Mouse (Mus musculus) cerebellum, postnatal 25 days (tissue): ENCODE measurements around the gene Abhd14a.

Experiments
- DNase-seq, 2 experiments: peaks; one replicate each; pipeline ENCODE4 v3.0.0; 2021; ENCODE audit warnings: mixed read lengths in 2 of 2

Abhd14a gene

GRCm38 (mm10) chr9:106469317-106469716 is 21.8 kb upstream of the Abhd14a start:
- DNase-seq: peak in 1 of 2 experiments; percentile 29

GRCm38 (mm10) chr9:106467746-106468145 is 20.3 kb upstream of the Abhd14a start:
- DNase-seq: peak; percentile 27 to 30

DNA sequence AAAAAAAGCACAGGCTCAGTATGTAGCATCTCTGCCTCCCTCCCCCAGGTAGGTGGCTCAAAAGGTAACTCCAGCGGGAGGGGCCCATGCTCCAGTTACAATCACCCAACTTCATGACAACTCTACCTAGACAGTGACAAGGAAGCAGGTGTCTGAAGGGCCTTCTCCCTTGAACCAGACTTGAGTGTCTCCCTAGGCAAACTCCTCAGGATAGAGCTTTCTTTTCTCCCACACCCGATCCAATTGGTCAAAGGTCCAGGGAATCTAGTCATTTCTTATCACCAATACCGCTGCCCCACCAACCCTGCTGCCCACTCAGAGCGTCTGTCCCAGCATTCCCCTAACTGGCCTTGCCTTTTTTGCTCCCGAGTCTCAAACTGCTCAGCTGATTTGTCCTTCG is 19.2 kb upstream of the Abhd14a start:
- peak in 1 of 2 experiments; percentile 15 for DNase-seq

GRCm38 (mm10) chr9:106465571-106466200 is 18.2 kb upstream of the Abhd14a start, which contains the start of gene Gpr62:
TSS of gene Gpr62 (minus strand) at chr9:106465938.
- DNase-seq: peak; percentile 86 to 90

- peak; percentile 94 to 95 for DNase-seq
Measured at GRCm38 (mm10) chr9:106464751-106465541, 17.5 kb upstream of the Abhd14a start.

- peak; percentile 92 to 93 for DNase-seq
Measured at GRCm38 (mm10) chr9:106463122-106464063, 15.9 kb upstream of the Abhd14a start.

GRCm38 (mm10) chr9:106462430-106462800 is 14.9 kb upstream of the Abhd14a start:
- DNase-seq: peak; percentile 57 to 62

DNA sequence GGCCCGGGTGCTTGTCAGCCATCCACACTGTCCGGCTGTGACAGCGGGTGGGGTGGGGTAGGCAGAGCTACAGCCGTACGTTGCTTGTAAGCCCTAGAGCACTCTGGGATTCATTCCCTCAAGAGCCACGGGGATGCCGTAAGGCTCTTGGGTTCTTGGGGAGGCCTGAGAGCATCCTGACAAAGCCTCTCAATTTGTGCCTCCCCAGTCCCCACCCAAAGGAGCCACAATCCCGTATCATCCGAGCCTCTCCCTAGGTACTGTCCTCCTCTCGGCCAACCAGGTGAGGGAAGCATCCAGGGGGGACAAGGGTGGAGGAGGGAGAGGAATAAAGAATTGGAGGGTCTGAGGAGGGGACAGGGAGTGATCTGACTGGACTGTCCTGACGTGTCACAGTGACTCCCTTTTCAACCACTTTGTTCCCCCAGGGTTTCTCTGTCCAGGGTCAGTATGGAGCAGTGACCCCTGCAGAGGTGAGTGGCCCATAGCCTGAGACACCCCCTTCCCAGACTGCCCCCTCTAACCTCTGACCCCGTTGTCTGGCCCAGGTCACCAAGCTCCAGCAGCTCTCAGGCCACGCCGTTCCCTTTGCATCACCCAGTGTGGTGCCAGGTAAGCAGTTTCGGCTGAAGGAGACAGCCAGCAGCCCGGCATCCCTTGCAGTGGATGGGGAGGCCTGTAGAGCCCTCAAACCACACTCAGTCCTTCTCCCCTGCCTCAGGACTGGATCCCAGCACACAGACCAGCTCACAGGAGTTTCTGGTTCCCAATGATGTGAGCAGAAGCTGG is 14.4 kb upstream of the Abhd14a start:
- DNase-seq: peak; percentile 65 to 69

- DNase-seq: peak; percentile 51 to 57
Measured at GRCm38 (mm10) chr9:106461026-106461415, 13.5 kb upstream of the Abhd14a start.

- peak; percentile 85 to 87 for DNase-seq
Measured at GRCm38 (mm10) chr9:106460401-106461025, 13.0 kb upstream of the Abhd14a start.

DNA sequence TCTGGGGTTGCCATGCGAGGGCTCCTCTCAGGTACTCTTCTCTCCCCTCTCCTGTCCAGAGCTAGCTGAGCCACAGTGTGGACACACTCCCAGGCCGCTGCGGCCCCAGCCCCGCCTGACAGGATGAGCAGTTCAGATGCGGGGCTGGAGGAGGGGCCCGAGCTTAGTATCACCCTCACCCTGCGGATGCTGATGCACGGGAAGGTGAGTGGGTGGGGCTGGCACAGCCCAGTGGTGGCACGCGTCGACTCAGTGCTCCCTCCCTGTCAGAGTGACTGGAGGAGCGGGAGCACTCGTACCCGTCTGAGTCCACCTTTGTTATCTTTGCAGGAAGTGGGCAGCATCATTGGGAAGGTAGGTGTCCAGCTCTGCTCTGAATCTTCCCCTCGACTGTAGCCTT is 12.5 kb upstream of the Abhd14a start:
- DNase-seq: peak in 1 of 2 experiments; percentile 68

DNA sequence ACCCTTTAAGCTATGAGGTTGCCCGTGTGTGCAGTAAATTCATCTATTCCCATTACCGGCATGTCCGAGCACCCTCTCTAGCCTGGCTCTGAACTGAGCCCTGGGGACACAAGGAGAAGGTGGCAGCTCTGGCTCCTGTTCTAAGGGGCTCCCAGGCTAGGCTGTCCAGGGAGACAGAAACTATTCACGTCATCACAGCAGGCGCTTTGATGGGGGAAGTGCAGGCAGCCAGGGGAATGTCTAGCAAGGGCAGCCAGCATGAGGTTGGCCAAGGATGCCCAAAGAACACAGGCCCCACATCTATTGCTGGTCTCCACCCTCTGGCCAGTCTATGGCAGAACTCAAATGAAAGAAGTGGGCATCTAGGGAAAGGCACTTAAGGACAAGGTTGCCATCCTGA is 10.4 kb upstream of the Abhd14a start:
- peak; percentile 48 to 51 for DNase-seq

GRCm38 (mm10) chr9:106457163-106457559 is 9.7 kb upstream of the Abhd14a start:
- DNase-seq: peak in 1 of 2 experiments; percentile 37

DNA sequence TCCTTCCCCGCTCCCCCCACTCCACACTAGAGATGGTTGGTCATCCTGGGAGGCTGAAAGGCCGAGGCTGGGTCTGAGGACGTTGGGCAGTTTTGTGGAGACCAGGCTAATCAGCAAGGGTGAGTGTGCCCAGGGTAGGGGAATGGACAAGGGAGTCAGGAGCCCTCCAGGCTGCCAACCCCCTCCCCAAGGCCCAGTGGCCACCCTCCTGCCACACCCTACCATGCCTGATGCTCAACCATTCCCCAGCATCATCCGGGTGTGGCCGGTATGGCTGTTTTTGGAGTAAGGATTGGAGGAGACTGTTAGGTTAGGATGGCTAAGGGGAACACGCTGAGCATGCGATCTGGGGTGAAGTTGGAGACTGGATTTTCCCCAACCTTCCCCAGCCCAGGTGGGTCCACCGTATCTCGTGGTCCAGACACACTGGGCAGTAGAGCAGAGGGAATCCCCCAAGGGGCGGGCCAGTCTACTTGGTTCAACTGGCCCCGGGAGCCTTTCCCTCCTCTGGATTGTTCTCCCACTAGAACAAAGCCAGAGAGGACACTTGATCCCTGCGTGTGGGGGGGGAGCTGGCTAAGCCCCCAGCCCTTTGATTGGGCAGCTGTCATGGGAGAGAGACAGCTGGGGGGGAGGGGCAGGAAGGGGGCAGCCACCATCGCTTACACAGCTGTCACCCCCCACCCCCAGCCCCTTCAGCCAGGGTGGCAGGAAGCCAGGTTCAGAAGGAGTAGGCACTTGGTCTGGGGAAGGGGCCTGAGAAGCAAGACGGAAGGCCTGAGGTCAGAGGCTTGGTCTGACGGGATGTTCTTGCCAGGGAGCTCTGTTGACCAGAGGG is 9.1 kb upstream of the Abhd14a start:
- peak; percentile 38 to 61 for DNase-seq

DNA sequence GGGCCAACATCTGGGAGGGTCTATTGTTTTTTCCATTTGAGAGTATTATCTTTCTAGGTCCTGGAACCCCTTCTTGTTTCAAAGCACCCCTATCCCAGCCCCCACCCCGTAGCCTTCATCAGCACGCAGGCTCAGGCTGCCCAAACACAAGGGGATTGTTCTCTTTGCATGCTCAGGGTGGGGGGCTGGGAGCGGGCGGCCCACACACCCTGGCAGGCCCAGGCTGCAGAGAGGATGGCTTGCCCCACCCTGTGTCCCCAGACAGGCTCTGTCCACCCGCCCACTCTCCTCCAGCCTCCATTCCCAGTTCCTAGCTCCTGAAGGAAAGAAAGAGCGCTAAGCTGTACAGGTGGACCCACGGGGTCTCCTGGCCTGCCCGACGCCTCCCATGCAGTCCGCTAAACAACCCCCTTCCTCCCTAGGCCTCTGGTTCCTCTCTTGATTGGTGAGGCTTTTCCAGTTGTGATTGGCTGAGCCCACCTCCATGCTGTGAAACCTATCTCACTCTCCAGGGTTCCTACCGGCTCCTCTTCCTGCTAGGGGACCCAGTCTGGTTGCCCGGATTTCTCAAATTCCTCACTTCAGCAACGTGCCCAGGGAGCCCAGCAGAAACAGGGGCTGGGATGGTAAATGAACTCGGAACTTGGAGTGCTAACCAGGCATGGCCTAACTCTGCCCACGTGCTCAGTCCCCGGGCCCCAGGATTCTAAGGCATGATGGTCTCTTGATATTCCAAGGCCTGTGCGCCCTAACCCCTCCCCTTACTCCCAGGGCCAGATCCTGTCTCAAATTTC is 7.6 kb upstream of the Abhd14a start:
- peak; percentile 41 to 49 for DNase-seq

GRCm38 (mm10) chr9:106454071-106454761 is 6.7 kb upstream of the Abhd14a start:
- peak; percentile 58 to 70 for DNase-seq

GRCm38 (mm10) chr9:106453271-106454070 is 6.0 kb upstream of the Abhd14a start, which contains the start of gene Pcbp4:
TSS of gene Pcbp4 (plus strand) at chr9:106453291.
- peak; percentile 80 to 82 for DNase-seq

GRCm38 (mm10) chr9:106452821-106453220 is 5.3 kb upstream of the Abhd14a start:
- peak; percentile 90 to 94 for DNase-seq
